Mouse (Mus musculus): ENCODE measurements around the gene Mei1. TPM values are rescaled to one million over a fixed set of nuclear protein-coding genes. Genes with fewer than 3 reads are reported as not detected.

Gene Mei1
- total RNA-seq (2022), result under 1 TPM; 0.35 to 0.87 (median 0.66) TPM

GRCm38 (mm10) chr15:82069898-82070297 is at the start of gene Mei1:
Gene Mei1 (plus strand): TSS chr15:82069996.
- no peak for DNase-seq (ENCODE audit: low spot score in 2 of 2)

- DNase-seq (ENCODE audit: low spot score in 2 of 2), result no peak
Observed at GRCm38 (mm10) chr15:82022535-82023088, 47.2 kb upstream of the Mei1 start.

DNA sequence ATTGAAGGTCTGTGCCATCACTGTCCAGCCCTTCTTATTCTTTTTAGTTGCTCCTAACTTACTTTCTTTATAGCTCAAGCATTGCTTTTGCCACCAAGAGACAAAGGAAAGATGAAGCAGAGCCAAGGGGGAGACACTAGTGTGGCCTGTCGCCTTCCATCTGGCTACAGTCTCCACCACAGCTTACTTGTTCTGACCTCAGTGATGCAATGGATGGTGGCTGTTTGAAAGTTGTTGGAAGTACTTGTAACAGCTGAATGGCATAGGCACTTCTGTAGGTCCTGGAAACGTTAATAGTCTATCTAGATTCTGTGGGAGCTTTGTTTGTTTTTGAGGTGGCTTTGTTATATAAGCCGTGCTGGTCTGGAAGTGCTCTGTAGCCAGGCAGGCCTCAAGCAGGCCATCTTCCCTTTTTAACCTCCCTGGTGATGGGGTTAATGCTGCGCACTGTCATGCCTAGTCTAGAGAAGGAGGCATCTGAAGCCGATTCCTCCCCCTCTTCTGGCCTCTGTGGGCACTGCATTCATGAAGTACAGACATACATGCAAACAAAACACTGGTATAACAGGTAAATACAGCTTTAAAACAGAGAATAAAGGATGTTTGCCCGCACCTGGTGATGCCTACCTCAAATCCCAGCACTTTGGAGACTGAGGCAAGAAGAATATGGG is 45.7 kb upstream of the Mei1 start:
- no peak for DNase-seq (ENCODE audit: low spot score in 2 of 2)

DNA sequence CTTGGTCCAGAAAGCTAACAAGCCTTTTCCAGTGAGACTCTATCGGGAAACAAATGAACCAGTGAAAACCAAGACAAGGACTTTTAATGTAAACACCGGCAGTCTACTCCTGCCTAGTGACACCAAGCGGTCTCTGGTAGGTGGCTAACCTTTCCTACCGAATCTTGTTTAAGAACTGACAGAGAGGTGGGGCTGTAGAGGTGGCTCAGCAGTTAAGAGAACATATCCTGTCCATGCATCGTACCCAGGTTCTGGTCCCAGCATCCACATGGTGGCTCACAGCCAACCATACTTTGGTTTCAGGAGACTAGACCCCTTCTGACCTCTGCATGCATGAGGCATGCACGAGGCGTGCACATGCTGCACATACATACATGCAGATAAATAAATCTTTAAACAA is 42.5 kb upstream of the Mei1 start:
- no peak for DNase-seq (ENCODE audit: low spot score in 2 of 2)

DNA sequence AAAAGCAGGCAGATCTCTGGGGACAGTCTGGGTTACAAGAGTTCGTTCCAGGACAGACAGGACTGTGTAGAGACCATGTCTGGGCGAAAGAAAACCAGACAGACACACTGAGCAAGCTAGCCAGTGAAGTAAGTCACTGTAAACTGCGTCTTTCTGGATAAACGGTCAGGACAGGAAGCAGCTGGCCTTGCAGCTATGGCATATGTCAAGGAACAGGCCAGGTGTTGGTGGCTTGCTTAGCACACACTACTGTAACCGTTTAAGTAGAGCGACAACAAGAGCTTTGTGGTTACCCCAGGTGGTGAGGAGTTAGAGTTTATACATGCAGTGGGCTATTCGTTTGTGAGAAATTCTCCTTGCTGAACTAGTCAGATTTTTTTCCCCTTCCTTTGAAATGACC is 42.1 kb upstream of the Mei1 start:
- no peak for DNase-seq (ENCODE audit: low spot score in 2 of 2)

- DNase-seq (ENCODE audit: low spot score in 2 of 2), result no peak
Observed at GRCm38 (mm10) chr15:82032386-82032785, 37.4 kb upstream of the Mei1 start.

- DNase-seq (ENCODE audit: low spot score in 2 of 2), result no peak
Observed at GRCm38 (mm10) chr15:82033762-82034161, 36.0 kb upstream of the Mei1 start, which contains the start of gene Desi1. Gene Desi1 (minus strand): TSS chr15:82033862.

- DNase-seq (ENCODE audit: low spot score in 2 of 2), result no peak
Observed at GRCm38 (mm10) chr15:82035904-82036689, 33.7 kb upstream of the Mei1 start.

DNA sequence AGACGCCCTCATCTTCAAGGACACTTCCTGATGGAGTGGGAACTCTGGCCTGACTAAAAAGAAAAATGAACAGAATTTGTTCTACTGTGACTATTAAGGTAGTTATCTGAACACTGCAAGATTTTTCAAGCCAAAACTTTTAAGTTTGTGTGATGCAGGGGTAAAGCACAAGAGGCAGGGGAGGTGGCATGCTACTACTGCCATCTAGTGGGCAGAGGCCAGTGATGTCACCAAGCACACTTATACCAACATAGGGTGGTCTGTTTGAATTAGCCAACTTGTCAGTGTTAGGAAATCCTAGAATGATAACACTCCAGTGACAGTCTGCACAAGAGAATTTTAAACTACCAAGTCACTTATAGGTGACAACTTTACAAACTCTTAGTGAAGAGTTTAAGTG is 29.1 kb upstream of the Mei1 start:
- peak in 1 of 2 experiments; percentile 42 for DNase-seq (ENCODE audit: low spot score in 2 of 2)

DNA sequence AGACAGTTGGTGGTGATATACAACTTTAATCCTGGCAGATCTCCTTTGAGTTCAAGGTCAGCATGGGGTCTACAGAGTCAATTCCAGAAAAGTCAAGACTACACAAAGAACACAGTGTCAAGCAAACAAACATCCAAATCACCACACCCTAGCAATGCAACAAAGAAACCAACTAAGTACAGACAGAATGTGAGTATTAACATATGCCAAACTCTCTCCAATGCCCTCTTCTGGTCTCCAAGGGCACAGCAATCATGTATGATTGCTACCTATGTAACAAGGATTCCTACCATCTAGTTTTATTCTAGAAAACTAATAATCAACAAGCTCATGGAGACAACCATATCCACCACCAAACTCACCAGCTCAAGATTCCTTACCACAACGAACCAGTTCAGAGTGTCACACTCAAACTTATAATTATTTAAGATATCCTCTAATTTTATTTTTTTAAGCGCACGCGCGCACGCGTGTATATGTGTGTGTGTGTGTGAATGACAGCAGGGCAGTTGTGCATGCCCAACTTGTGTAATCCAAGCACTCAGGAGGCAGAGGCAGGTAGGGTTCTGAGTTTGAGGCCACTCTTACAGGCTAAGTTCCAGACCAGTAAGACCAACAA is 25.5 kb upstream of the Mei1 start:
- no peak for DNase-seq (ENCODE audit: low spot score in 2 of 2)

DNA sequence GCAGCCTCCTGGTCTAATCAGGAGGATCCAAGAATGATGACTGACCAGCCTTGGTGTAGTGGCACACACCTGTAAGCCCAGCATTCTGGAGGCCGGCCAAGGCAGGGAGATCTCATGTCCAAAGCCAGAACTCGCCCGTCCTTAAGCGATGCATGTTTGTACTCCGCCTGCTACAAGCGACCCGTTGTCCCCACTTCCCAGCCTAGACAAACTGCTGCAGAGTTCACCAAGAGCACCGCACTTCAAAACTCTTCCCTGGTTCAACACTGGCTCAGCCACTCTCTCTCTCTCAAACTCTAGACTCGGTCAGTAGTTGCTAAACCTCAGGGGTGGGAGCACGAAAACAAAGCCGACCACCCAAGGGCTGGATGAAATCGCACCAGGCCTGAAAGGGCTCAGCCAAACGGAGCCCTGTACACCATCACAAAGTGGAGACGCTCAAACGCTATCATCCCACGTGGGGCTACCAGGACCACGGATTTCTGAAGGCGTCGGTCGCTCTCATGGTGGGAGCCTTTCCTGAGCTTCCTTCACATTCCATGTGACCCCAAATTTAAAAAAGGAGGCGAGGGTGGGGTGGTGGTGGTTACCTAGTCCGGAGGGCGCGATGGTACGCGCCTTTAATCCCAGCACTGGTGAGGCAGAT is 23.4 kb upstream of the Mei1 start:
- no peak for DNase-seq (ENCODE audit: low spot score in 2 of 2)

DNA sequence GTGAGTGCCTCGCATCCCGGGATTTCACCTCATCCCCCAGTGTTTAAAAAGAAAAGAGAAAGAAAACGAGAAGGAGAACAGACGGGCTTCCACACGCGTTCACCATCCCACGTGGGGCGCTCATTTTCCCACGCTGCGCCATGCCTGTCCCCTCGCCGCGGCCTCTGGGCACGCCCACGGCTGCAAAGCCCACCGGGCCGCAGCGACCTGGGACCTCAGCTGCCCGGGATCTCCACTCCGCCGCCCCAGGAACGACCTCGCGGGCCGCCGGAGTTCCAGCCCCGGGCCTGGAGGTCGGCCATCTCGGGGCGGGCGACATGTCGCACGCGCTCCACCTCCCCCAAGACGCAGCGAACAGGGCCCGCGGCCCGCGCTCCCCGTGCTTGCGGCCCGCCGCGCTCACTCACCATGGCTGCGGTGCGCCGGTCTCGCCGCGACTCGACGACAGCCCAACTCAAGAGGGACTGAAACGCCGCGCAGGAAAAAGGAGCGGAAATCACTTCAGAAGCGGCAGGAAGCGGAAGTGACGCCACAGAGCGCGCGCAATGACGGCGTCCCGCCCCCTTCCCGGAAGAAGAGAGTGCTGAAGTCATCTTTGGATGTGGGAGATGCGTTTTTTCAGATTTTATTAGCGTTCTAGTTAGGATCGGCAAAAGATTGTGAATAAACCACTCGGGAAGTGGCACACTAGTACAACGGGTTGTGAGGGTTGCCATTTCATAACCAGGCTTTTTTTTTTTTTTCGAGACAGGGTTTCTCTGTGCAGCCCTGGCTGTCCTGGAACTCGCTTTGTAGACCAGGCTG is 22.5 kb upstream of the Mei1 start, which contains the start of gene Snu13:
Gene Snu13 (minus strand): TSS at position 519 of the 804 bp plus-strand sequence.
- peak; percentile 89 to 92 for DNase-seq (ENCODE audit: low spot score in 2 of 2)

GRCm38 (mm10) chr15:82052544-82052943 is 17.3 kb upstream of the Mei1 start:
- DNase-seq (ENCODE audit: low spot score in 2 of 2), result no peak

DNA sequence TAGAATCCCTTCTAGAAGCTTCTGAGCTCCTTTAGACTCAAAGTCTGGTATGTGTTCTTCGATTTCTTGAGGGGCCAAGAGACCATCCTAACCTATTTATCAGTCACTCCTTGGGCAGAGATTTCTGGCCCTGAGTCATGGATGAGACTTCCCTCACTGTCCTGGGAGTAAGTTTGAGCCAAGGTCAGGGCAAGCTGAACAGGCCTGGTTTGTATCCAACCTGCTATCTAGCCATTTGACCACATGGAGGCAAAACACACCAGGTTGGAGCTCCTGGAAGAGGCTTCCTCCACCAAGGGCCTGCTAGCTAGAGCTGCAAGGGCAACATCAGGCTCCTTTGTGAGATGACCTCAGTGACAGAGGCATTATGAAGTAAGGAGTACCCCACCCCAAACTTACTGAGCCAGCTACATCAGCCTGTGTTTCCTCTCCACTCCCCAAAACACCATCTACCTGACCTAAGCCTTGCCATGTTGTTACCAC is 11.0 kb upstream of the Mei1 start, which contains the start of gene 4930407I10Rik:
Gene 4930407I10Rik (plus strand): TSS at position 433 of the 483 bp plus-strand sequence.
- DNase-seq (ENCODE audit: low spot score in 2 of 2), result no peak

- DNase-seq (ENCODE audit: low spot score in 2 of 2), result no peak
Observed at GRCm38 (mm10) chr15:82063909-82064308, 5.9 kb upstream of the Mei1 start.

GRCm38 (mm10) chr15:82065511-82065910 is 4.3 kb upstream of the Mei1 start:
- DNase-seq (ENCODE audit: low spot score in 2 of 2), result peak; percentile 54 to 75

- DNase-seq (ENCODE audit: low spot score in 2 of 2), result no peak
Observed at GRCm38 (mm10) chr15:82071816-82072469, 2.1 kb downstream of the Mei1 start.

GRCm38 (mm10) chr15:82073490-82073889 is 3.7 kb downstream of the Mei1 start:
- no peak for DNase-seq (ENCODE audit: low spot score in 2 of 2)

GRCm38 (mm10) chr15:82079883-82080282 is 10.1 kb downstream of the Mei1 start:
- DNase-seq (ENCODE audit: low spot score in 2 of 2), result no peak

DNA sequence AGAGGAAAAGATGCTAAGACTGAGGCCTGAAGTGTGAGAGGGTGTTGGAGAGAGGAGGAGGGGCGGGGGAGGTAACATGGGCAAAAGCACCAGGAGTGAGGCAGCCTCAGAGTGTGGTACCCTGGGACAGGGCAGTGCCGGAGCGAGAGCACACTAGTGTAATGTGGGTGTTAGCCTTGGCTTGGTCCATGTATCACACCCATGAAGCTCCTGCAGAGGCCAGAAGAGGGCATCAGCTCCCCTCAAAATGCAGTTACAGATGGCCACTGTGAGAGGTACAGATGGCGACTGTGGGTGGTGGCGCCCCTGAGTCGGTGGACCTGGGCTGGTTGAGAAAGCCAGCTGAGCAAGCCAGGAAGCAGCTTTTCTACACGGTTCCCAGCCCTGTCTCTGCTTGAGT is 11.4 kb downstream of the Mei1 start:
- DNase-seq (ENCODE audit: low spot score in 2 of 2), result peak; percentile 56 to 74
